Mouse (Mus musculus): ENCODE measurements around the gene Prpf6. TPM values are rescaled to one million over a fixed set of nuclear protein-coding genes. Genes with fewer than 3 reads are reported as not detected.
A peak's percentile ranks its signal among the peaks of the same experiment; 100 is the strongest.

The Prpf6 gene
- polyA plus RNA-seq (2017; shearing (Covaris generic)): 100 to 1,000 TPM in 1 of 2 experiments, 10 to 100 TPM in 1; 86.8 to 115 TPM

DNA sequence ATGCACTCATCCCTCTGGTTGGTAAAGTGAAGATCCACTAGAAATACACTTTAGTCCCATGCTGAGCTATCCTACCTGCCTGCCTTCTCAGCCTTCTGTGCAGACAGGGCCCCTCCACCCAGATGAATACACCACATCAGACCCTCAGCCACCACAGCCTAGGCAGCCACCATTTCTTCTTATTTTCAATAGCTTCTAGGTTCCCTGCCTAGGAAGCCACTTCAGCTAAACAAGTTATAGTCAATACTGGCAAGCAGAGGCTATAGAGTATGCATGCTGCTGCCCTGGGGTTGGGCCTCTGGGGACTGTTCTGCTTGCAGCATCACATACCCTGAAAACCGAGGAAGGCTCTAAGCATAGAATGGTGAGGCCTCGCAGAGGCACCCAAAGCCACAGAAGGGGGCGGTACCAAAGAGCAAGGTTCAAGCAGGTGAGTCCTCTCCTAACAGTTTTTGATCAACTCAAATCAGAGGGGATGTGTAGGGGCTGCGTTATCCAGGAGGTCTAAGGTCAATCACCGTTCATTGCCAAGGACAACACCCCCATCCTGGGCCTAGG lies at the start of gene Prpf6:
TSS of gene Prpf6 (plus strand) at position 341 of the 558 bp plus-strand sequence.
- peak; percentile 65 for ATAC-seq

DNA sequence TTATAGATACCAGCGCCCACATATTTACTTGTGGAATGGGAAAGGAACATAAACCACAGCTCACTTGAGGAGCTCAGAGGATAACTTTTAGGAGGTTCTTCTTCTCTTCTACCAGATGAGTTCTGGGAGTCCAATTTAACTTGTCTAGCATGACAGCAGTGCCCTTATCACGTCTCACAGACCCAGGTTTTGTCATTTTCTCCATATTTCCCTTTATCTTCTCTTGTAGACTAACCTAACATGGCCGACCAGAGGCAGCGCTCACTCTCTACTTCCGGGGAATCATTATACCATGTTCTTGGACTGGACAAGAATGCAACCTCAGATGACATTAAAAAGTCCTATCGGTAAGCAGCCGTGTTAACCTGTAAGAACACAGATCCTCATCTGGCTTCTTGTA lies 45.5 kb upstream of the Prpf6 start:
- ATAC-seq: no peak

- ATAC-seq: no peak
Measured at GRCm38 (mm10) chr2:181548227-181548626, 43.4 kb upstream of the Prpf6 start.

DNA sequence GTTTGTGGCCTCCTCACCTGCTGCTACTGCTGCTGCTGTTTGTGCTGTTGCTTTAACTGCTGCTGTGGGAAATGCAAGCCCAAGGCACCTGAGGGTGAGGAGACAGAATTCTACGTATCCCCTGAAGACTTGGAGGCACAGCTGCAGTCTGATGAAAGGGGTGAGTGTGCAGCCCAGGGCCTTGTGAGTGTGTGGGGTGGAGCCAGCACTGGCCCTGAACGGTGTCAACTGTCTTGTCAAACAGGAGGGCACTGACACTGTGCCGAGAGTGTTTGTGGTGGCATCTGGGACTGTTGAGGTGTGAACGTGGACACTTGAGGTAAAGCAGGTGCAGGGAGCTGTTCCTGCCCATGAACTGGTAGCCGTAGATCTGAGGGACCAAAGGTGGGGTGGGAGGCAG lies 43.0 kb upstream of the Prpf6 start:
- no peak for ATAC-seq

- ATAC-seq: no peak
Measured at GRCm38 (mm10) chr2:181550233-181550632, 41.4 kb upstream of the Prpf6 start.

DNA sequence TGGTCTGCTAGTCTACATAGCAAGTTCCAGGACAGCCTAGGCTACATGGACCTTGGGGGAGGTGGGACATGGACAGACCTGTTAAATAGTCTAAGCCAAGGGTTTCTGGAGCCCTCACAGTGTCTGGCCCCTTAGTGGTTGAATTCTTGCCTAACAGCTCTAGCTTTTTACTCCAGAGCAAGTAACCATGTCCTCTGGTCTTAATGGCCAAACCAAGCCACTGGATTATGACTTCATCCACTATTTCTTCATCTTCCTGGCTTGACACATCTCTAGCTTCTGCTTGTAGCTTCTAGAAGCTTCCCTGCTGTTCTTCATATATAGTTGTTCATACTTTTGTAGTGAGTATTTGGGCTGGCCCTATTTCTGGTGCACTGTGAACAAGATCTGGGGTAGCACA lies 37.9 kb upstream of the Prpf6 start:
- no peak for ATAC-seq

- no peak for ATAC-seq
Measured at GRCm38 (mm10) chr2:181567338-181567737, 24.3 kb upstream of the Prpf6 start.

DNA sequence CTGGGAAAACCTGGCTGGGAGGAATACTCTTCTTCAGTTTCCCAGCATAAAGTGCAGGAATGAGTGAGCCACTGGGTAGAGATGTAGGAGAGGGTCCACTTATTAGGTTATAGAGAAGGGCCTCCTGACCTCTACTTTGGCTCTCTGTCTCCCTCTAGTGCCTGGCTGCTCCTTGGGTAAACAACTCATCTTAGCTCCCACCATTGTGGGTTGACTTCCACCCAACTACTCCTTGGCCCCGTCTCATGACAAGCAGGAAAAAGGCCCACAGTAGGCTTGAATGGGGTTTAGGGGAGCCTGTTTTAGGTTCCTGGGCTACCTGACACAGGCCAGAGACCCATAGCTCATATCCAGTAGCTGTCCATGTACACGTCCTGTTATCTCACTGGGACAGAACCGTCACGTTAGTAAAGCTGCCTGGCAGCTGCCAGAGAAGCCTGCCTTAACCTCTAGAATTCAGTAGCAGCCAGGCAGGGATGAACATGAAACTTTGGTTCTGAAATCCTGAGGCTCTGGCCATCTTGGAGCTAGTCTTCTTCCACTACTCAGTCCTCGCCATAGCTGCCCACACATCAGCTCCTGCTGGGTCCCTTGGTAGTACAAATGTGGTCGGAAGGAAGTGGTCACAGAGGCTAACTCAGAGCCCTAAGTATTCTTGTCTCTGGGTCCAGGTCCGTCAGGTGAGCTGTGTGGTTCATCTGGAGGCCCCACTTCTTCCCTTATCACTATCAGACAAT lies 23.2 kb upstream of the Prpf6 start:
- peak; percentile 77 for ATAC-seq

DNA sequence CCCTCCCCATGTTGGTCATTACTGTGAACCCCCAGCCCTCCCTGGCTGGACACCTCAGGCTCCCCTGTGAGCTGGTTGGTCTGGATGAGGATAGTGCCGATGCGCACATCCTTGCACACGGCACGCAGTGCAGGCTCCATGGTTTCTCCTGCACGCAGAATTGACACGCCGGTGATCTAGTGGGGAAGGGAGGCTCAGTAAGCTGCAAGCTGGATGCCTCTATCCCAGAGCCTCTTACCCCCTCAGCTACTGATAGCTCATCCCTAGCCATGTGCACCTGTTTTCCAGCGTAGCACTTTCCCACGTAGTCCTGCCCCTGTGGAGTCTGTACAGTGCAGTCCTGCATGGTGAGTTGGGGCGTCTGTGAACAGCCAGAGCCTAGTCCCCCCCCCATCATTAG lies 21.8 kb upstream of the Prpf6 start:
- ATAC-seq: no peak

DNA sequence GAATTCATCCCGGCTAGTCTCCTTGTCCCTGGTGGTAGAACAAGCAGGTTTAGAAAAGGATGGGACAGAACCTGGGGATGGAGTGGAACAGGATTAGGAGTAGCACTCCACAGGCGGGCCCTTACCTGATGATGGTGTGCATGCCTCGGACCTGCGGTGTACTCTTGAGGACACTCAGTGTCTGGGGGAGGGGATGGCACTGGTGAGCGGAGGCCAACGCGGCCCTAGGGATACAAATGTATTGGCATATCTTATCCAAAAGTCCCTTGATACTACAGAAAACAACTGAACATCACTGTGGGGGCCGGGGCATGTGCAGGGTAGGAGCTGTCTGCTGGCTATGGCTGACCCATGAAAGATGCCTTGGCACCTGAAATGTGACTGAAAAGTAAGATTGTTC lies 21.3 kb upstream of the Prpf6 start:
- no peak for ATAC-seq

GRCm38 (mm10) chr2:181570921-181571595 lies 20.6 kb upstream of the Prpf6 start:
- ATAC-seq: no peak

DNA sequence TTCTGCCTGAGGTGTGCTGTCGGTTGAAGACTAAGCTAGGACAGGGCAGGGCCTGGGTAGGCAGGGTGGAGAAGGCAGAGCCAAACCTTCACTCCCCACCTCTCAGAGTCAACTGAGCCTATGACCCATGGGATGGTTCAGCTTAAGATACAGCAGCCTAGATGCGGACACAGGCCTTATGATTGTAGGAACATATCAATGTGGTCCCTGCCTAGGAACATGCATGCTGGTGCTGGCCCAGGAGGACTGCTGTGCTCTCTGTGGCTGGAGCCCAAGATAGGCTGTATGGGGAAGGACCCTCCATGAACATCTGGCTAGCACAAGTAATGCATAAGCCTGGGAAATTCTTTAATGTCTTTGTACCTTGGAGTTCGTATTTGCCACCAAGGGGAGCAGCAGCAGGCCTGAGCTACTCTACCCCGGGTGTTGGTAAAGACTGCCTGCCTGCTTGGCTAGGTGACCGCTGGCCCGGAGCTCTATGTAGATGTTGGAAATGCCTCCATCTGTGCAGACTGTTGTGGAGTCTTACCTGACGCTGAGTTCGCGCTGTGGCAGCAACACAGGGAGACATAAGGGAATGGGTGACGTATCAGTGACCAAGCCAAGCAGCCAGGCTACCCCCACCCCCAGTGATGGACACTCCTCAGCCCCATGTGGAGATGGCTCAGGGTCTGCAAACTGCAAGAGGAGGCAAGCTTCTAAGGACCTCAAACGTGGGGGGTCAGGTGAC lies 19.6 kb upstream of the Prpf6 start:
- ATAC-seq: no peak

DNA sequence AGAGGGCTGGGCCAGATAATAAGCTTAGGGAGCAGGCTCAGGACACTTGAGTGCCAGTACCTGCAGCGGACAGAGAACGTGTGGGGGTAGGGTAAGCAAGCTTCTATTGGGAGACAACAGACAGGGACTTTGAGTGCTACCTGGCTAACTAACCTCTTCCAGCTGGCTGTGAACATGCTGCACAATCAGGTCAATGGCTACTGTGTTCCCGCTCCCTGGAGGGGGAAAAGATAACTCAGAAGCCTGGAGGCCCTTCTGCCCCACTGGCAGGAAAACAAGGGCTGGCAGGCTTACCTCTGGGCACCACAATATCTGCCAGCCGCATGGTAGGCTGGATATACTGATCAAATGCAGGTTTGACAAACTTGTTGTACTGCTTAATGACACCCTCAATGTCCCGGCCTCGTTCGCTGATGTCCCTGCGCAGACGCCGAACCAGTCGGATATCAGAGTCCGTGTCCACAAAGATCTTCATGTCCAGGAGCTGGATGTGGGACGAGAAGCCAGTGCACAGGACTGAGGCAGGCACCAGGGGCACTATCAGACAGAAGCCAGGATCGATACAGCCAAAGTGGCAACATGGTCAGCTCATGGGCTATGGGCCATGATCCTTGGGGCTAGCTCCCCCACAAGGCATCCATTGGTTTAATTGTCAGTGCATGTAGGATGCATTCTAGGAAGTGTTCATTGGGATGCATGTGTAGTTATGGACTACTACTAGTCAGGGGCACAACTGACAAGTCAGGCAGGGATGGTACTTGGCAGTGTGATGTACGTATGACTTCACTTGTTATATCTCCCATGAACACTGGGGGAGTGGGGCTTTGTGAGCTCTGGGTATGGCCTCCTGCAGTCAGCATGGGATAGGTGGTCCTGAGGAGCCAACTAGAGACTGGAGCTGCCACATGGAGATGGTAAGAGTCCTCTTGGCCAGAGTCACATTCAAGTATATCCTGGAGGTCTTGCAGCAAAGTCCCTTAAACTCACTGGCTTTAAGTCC lies 18.4 kb upstream of the Prpf6 start:
- no peak for ATAC-seq

GRCm38 (mm10) chr2:181573961-181574360 lies 17.7 kb upstream of the Prpf6 start:
- ATAC-seq: no peak

DNA sequence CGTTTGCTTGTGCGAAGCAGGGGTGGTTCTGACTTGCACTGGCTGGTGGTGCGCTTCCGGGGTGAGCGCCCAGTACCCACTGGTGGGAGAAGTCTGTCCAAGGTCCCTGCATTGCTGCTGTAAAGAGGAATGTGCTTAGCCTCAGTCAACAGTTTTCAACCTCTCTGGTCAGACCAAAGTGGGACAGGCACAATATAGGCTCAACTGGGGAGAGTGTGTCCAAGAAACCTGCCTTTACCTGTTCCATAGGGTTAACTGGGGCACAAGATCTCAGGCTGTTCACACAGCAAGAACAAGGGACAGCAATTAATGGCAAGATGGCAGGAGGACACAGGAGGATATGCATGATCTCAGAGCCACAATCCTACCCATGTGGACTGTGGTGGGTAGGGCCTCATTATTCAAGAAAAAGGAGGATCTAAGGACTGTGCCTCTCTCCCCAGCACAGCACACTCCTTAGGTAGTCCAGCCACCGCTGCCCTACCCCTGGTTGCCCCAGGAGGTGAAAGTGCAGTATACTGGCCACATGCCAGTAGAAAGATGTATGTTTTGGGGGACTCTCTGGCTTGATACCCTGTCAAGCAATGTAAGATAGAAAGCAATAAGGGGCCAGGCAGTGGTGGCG lies 16.6 kb upstream of the Prpf6 start:
- ATAC-seq: no peak

DNA sequence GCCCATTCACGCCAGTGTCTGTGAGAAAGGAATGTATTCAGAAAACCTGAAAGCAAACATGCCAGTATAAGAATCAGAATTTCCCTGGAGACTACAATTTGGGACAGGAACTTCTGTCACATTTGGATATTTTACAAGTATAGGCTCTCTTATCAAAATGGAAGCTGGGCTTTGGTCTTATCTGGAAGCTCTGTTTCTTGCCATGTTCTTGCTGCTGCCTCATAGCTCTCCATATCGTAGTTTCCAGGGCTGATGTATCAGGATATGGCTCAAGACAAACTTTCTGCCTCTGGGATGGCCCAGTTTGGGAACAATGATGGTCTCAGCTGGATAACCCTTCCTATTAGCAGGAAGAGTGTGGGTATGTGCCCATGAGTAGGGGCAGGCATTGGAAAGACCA lies 15.1 kb upstream of the Prpf6 start:
- no peak for ATAC-seq

DNA sequence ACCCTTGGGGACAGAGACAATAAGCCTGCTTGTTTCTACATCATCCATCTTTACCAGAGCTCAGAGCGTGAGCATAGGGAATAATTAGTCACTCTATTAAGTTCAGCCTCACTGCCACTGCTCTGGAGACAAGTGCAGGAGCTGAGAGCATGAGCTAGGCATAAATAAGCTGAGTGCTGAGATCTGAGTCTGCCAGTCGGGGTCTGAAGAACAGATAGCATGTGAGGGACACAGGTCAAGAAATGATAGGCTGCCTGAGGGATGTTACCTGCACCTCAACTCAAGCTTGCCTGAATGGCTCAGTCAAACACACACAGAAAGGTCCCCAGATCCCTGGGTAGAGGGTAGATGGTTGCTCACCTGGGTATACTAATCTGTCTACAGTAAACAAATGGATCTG lies 14.5 kb upstream of the Prpf6 start:
- ATAC-seq: no peak

- no peak for ATAC-seq
Measured at GRCm38 (mm10) chr2:181577981-181578581, 13.6 kb upstream of the Prpf6 start.

DNA sequence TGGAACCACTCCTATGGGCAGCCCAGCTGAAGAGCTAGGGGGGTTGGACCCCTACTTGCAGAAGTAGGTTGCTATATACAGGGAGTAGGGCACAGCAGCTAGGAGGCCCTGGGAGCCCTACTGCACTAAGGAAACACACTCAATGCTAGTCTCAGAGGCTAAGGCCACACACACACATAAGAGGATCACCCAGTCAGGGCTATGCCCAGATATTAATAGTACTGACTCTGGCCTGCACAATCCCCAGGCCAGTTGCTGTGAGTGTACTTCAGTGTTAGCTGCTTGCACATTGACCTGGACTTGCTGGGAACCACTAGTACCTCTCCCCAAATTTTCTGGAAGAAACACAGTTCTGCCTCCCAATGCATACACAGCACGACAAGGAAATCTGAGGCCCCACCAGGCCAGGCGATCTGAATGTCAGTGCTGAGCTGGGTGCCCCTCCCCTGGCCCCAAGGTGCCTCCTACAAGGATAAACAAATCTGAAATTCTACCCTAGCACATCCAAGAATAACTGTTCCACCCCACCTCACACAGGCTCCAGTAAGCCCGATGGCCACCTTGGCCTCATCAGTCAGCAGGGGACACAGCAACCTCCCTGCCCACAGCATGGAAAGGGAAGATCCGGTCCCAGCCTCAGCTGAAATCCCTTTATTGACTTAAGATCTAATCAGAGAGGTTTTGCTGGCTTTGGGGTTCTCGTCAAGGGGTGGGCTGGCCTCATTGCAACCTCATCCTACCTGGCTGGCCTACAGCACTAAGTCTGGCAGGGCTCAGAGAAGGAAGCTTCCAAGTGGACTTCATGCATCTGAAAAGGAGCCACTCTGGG lies 12.7 kb upstream of the Prpf6 start:
- no peak for ATAC-seq

DNA sequence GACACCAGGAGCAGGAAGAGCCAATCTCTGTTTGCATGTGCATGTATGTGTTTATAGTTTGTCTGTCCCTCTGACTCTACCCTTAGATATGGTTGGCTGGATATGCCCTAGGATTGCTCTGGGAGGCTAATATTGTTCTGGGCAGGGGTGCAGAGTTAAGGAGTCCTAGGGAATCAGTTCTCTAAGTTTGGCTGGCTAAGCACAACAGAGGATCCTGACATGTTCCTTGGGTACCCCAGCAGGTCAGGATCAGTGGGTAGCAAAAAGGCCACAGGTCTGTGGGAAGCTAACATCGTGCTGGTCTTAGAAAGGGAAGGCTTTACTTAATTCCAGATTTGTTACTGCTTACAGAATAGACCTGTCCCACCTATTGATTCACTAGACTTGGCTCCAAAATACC lies 12.0 kb upstream of the Prpf6 start:
- no peak for ATAC-seq

Measured in CD4-positive, CD25-positive, alpha-beta regulatory T cell, adult 4 months (primary cell).